Mouse (Mus musculus): ENCODE results near the gene Emc7.

DNA sequence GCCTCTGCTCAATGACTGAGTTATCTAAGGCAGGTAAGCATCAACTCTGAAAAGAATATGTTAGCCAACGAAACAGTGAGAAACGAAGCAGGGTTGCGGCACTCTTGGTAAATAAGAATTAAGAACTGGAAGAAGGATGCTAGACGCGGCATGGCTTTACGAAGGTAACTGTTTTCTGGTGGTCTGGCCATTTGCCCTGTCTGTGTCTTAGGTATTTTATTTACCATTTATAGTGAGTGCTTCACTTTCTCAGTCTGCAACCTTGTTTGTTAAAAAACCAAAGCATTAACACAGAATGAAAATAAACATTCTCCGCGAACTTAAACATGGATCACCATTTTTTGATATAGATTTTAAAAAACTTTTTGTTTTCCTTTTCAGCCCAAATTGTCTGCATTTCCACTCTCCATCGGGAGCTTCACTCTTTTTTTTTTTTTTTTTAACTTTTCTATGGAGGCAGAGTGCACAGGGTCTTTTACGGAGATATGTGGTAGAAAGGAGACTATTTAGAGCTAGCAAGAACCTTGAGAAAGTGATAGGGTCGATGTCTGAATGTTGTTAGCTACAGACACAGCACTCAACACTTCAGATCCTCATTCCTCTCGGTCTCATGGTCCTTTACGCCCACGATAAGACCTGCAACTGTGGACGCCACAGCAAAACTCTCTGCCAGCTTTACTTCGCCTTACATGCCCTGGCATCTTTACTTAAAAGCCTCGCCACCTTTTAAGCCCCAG lies 504 bp upstream of the Emc7 start:
- TF ChIP-seq CTCF (IDR thresholded peaks at IDR 0.05; ENCODE audit: low read depth, low read length) (no peak), POLR2A (IDR thresholded peaks at IDR 0.05; ENCODE audit: insufficient read depth, low read length) (no peak)

Measured in ES-Bruce4 (cell line).